Mouse (Mus musculus) brain, embryonic 14.5 days (tissue): Measurements from ENCODE around the gene Tmem131.

Experiments
- CTCF ChIP-seq: fragments of 200-500 bp; IDR thresholded peaks from 2 replicates; pipeline ENCODE4 v1.5.1; 2012; ENCODE audit warnings: inconsistent platforms, mild to moderate bottlenecking, moderate library complexity, borderline replicate concordance; ENCODE audit not compliant: insufficient read depth, insufficient read length; ENCODE audit errors: extremely low read depth
- POLR2A ChIP-seq: fragments of 200-500 bp; IDR thresholded peaks from 2 replicates; pipeline ENCODE4 v1.6.1; 2012; ENCODE audit warnings: mild to moderate bottlenecking, inconsistent platforms, borderline replicate concordance; ENCODE audit not compliant: poor library complexity, insufficient read depth, insufficient read length, severe bottlenecking; ENCODE audit errors: extremely low read depth

GRCm38 (mm10) chr1:36744268-36744944 lies 199.1 kb downstream of the Tmem131 start:
- TF ChIP-seq CTCF (peak; percentile 83), POLR2A (no peak)
